ENCODE assay signal across 23 mouse cellular contexts in genomic region chr10:55769642-55770041, GRCm38 (mm10).
A peak's percentile ranks its signal among the peaks of the same experiment; 100 is the strongest.
DNase-seq lines count a peak whose midpoint lies in the region; ATAC-seq lines count a peak whose summit lies in the region.
"Had no signal": no experiment of that assay in that cellular context is flagged by ENCODE, and none has a peak within 500 bp of the region (broad histone marks: within the 10 kb centered on the region; RNA-seq: fewer than 3 reads in every experiment).

No protein-coding gene starts in this region.

- WGBS in forebrain, embryonic 13.5 days = 35% methylated on average over 6 of the region's 6 CpGs
- WGBS in forebrain, embryonic 15.5 days = 35% methylated on average over 6 of the region's 6 CpGs
- 65% methylated on average over 6 of the region's 6 CpGs for WGBS in midbrain, embryonic 11.5 days
- WGBS in midbrain, embryonic 10.5 days = 68% methylated on average over 6 of the region's 6 CpGs

- H3K4me2 ChIP-seq in forebrain, embryonic 13.5 days = no peak overlapping the region
- no peak overlapping the region for H3K4me2 ChIP-seq in forebrain, embryonic 15.5 days (replicated peaks)
- H3K4me2 ChIP-seq in midbrain, embryonic 11.5 days = no peak overlapping the region
- H3K4me2 ChIP-seq: embryonic facial prominence, embryonic 12.5 days; limb, embryonic 15.5 days; liver, embryonic 15.5 days; neural tube, embryonic 13.5 days had no signal

- H3K27ac ChIP-seq in forebrain, embryonic 13.5 days = no peak overlapping the region
- no peak overlapping the region for H3K27ac ChIP-seq in forebrain, embryonic 15.5 days (replicated peaks)
- no peak overlapping the region for H3K27ac ChIP-seq in midbrain, embryonic 11.5 days (ENCODE audit: low read depth, low read length)
- H3K27ac ChIP-seq in midbrain, embryonic 10.5 days (replicated peaks) = no peak overlapping the region
- H3K27ac ChIP-seq: embryonic facial prominence, embryonic 12.5 days; heart, embryonic 10.5 days; hindbrain, embryonic 10.5 days; limb, embryonic 15.5 days; liver, embryonic 15.5 days; neural tube, embryonic 13.5 days had no signal

- peak; percentile 38; the same call in 1 of the 2 replicates for ATAC-seq in forebrain, embryonic 13.5 days
- ATAC-seq in forebrain, embryonic 15.5 days (replicated peaks) = no peak
- peak; percentile 59; the same call in 1 of the 2 replicates for ATAC-seq in midbrain, embryonic 11.5 days (ENCODE audit: low FRiP score)

- H3K4me1 ChIP-seq in forebrain, embryonic 13.5 days = peaks cover 6% of the 10 kb centered on the region; the same call in 1 of the 2 replicates
- no peaks in the 10 kb centered on the region for H3K4me1 ChIP-seq in forebrain, embryonic 15.5 days
- H3K4me1 ChIP-seq in midbrain, embryonic 11.5 days (ENCODE audit: control insufficient read depth, insufficient read depth, low read length) = no peaks in the 10 kb centered on the region
- H3K4me1 ChIP-seq in midbrain, embryonic 10.5 days = no peaks in the 10 kb centered on the region
- H3K4me1 ChIP-seq: embryonic facial prominence, embryonic 12.5 days; heart, embryonic 10.5 days; hindbrain, embryonic 10.5 days; limb, embryonic 15.5 days; liver, embryonic 15.5 days; neural tube, embryonic 13.5 days had no signal

- no peak overlapping the region for H3K4me3 ChIP-seq in forebrain, embryonic 13.5 days
- H3K4me3 ChIP-seq in forebrain, embryonic 15.5 days = no peak overlapping the region
- H3K4me3 ChIP-seq in midbrain, embryonic 11.5 days (ENCODE audit: low read depth, low read length) = no peak overlapping the region
- no peak overlapping the region for H3K4me3 ChIP-seq in midbrain, embryonic 10.5 days
- H3K4me3 ChIP-seq: embryonic facial prominence, embryonic 12.5 days; erythroblast, embryonic 14.5 days; heart, embryonic 10.5 days; hindbrain, embryonic 10.5 days; limb, embryonic 15.5 days; liver, embryonic 15.5 days; neural tube, embryonic 13.5 days had no signal

- H3K9ac ChIP-seq in forebrain, embryonic 13.5 days = no peak overlapping the region
- H3K9ac ChIP-seq in forebrain, embryonic 15.5 days (replicated peaks) = no peak overlapping the region
- H3K9ac ChIP-seq in midbrain, embryonic 11.5 days (ENCODE audit: low read length) = no peak overlapping the region
- H3K9ac ChIP-seq: embryonic facial prominence, embryonic 12.5 days; limb, embryonic 15.5 days; liver, embryonic 15.5 days; neural tube, embryonic 13.5 days had no signal

- H3K9me3 ChIP-seq in forebrain, embryonic 13.5 days (replicated peaks) = no peaks in the 10 kb centered on the region
- no peaks in the 10 kb centered on the region for H3K9me3 ChIP-seq in forebrain, embryonic 15.5 days
- no peaks in the 10 kb centered on the region for H3K9me3 ChIP-seq in midbrain, embryonic 11.5 days (ENCODE audit: control insufficient read depth, low read length)
- no peaks in the 10 kb centered on the region for H3K9me3 ChIP-seq in midbrain, embryonic 10.5 days (replicated peaks)
- H3K9me3 ChIP-seq: embryonic facial prominence, embryonic 12.5 days; heart, embryonic 10.5 days; hindbrain, embryonic 10.5 days; limb, embryonic 15.5 days; liver, embryonic 15.5 days; neural tube, embryonic 13.5 days had no signal

- no peaks in the 10 kb centered on the region for H3K36me3 ChIP-seq in forebrain, embryonic 13.5 days (ENCODE audit: poor library complexity, severe bottlenecking)
- no peaks in the 10 kb centered on the region for H3K36me3 ChIP-seq in forebrain, embryonic 15.5 days
- H3K36me3 ChIP-seq in midbrain, embryonic 11.5 days (ENCODE audit: control insufficient read depth, insufficient read depth, low read length) = no peaks in the 10 kb centered on the region
- H3K36me3 ChIP-seq in midbrain, embryonic 10.5 days = no peaks in the 10 kb centered on the region
- H3K36me3 ChIP-seq: embryonic facial prominence, embryonic 12.5 days; heart, embryonic 10.5 days; hindbrain, embryonic 10.5 days; limb, embryonic 15.5 days; liver, embryonic 15.5 days; neural tube, embryonic 13.5 days had no signal

- H3K27me3 ChIP-seq in forebrain, embryonic 13.5 days = no peaks in the 10 kb centered on the region
- no peaks in the 10 kb centered on the region for H3K27me3 ChIP-seq in forebrain, embryonic 15.5 days
- H3K27me3 ChIP-seq in midbrain, embryonic 11.5 days (ENCODE audit: control insufficient read depth, insufficient read depth, low read length) = no peaks in the 10 kb centered on the region
- H3K27me3 ChIP-seq in midbrain, embryonic 10.5 days (ENCODE audit: low read depth, poor library complexity, severe bottlenecking) = no peaks in the 10 kb centered on the region
- H3K27me3 ChIP-seq: embryonic facial prominence, embryonic 12.5 days; limb, embryonic 15.5 days; liver, embryonic 15.5 days; neural tube, embryonic 13.5 days had no signal

- DNase-seq in midbrain, embryonic 11.5 days (ENCODE audit: low spot score, missing footprints) = no peak
- DNase-seq in midbrain, embryonic 10.5 days (ENCODE audit: low spot score) = no peak
- peak; percentile 35 for DNase-seq in mesoderm, embryonic 11.5 days (ENCODE audit: low read depth, low spot score)
- DNase-seq in retina, postnatal 1 day = peak; percentile 17
- no peak for DNase-seq in lung, postnatal 10 days
- DNase-seq in gastrocnemius, postnatal 10 days = no peak
- DNase-seq: adrenal gland, postnatal 10 days; B cell, adult 2 months; cerebellum, adult 11 months; cerebellum, postnatal 14 days; gastrocnemius, postnatal 36 days; kidney, postnatal 14 days; spleen, adult 18-20 months; thymus, postnatal 25 days had no signal

Comparison
In these comparisons a context has a peak if more than half of its experiments do, and no peak if none do; other contexts are left out.
1. DNase-seq: peak in mesoderm, embryonic 11.5 days (single experiment) and retina, postnatal 1 day (single experiment); none in midbrain, embryonic 11.5 days (single experiment), midbrain, embryonic 10.5 days (single experiment), lung, postnatal 10 days (single experiment) and gastrocnemius, postnatal 10 days (single experiment).